14 mouse cellular contexts compared by ENCODE assay signal in the genomic region with DNA sequence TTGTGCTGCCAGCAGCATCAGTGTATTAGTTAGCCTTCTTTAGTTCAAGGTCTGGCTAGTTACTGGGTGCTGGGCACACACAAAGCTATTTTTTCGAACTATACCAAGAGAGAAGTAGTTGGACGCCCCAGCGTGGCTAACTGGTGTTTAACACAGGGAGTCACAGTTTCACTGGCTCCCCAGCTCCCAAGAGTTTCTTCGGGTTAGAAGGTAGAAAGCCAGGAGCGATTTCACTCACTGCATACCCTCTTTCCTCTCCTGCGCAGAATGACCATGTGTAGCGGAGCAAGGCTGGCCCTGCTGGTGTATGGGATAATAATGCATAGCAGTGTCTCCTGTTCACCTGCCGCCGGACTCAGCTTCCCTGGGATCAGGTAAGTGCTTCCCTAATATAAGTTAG. TPM values are rescaled to one million over a fixed set of nuclear protein-coding genes. Genes with fewer than 3 reads are reported as not detected.
DNase-seq lines count a peak whose midpoint lies in the region; ATAC-seq lines count a peak whose summit lies in the region.
"Had no signal": no experiment of that assay in that cellular context is flagged by ENCODE, and none has a peak within 500 bp of the region (broad histone marks: within the 10 kb centered on the region; RNA-seq: fewer than 3 reads in every experiment).

No protein-coding gene starts in this region.

- no peak overlapping the region for H3K4me3 ChIP-seq in heart, embryonic 15.5 days
- no peak overlapping the region for H3K4me3 ChIP-seq in heart, embryonic 11.5 days (ENCODE audit: low read depth, low read length)
- 0 out of 2 replicates have a peak overlapping the region, but pooled peaks have one; percentile 11 for H3K4me3 ChIP-seq in embryonic facial prominence, embryonic 12.5 days
- peak overlapping the region; percentile 37 for H3K4me3 ChIP-seq in hindbrain, embryonic 14.5 days (replicated peaks; ENCODE audit: low read length)
- peak overlapping the region; percentile 46 for H3K4me3 ChIP-seq in midbrain, embryonic 15.5 days
- H3K4me3 ChIP-seq: liver, embryonic 13.5 days had no signal

- WGBS in heart, embryonic 15.5 days = 5% methylated on average over 9 of the region's 9 CpGs
- 3% methylated on average over 9 of the region's 9 CpGs for WGBS in heart, embryonic 11.5 days (ENCODE audit: insufficient replicate concordance)
- 3% methylated on average over 9 of the region's 9 CpGs for whole genome bisulfite sequencing in embryonic facial prominence, embryonic 12.5 days
- 1% methylated on average over 9 of the region's 9 CpGs for WGBS in hindbrain, embryonic 14.5 days
- WGBS in midbrain, embryonic 15.5 days = 4% methylated on average over 9 of the region's 9 CpGs

- no peak overlapping the region for H3K9ac ChIP-seq in heart, embryonic 15.5 days
- no peak overlapping the region for H3K9ac ChIP-seq in heart, embryonic 11.5 days (ENCODE audit: low read depth, low read length)
- H3K9ac ChIP-seq in embryonic facial prominence, embryonic 12.5 days = no peak overlapping the region
- H3K9ac ChIP-seq in hindbrain, embryonic 14.5 days = peak overlapping the region; percentile 61
- H3K9ac ChIP-seq in midbrain, embryonic 15.5 days = peak overlapping the region; percentile 48
- H3K9ac ChIP-seq: heart, embryonic 12.5 days; liver, embryonic 13.5 days had no signal

- no peak overlapping the region for H3K27ac ChIP-seq in heart, embryonic 15.5 days
- H3K27ac ChIP-seq in heart, embryonic 11.5 days (ENCODE audit: low read depth, low read length) = no peak overlapping the region
- H3K27ac ChIP-seq in embryonic facial prominence, embryonic 12.5 days = no peak overlapping the region
- H3K27ac ChIP-seq in hindbrain, embryonic 14.5 days = peak overlapping the region; percentile 80
- H3K27ac ChIP-seq in midbrain, embryonic 15.5 days = peak overlapping the region; percentile 78
- H3K27ac ChIP-seq: liver, embryonic 13.5 days had no signal

- no peaks in the 10 kb centered on the region for H3K36me3 ChIP-seq in heart, embryonic 15.5 days
- no peaks in the 10 kb centered on the region for H3K36me3 ChIP-seq in heart, embryonic 11.5 days (ENCODE audit: control insufficient read depth, insufficient read depth, low read length)
- H3K36me3 ChIP-seq in embryonic facial prominence, embryonic 12.5 days = no peaks in the 10 kb centered on the region
- no peaks in the 10 kb centered on the region for H3K36me3 ChIP-seq in hindbrain, embryonic 14.5 days (replicated peaks; ENCODE audit: control insufficient read depth, insufficient read depth)
- no peaks in the 10 kb centered on the region for H3K36me3 ChIP-seq in midbrain, embryonic 15.5 days (replicated peaks)
- H3K36me3 ChIP-seq: heart, embryonic 12.5 days; liver, embryonic 13.5 days had no signal

- no peak overlapping the region for H3K4me2 ChIP-seq in heart, embryonic 15.5 days
- no peak overlapping the region for H3K4me2 ChIP-seq in heart, embryonic 11.5 days
- H3K4me2 ChIP-seq in embryonic facial prominence, embryonic 12.5 days (replicated peaks) = 0 out of 2 replicates have a peak overlapping the region, but pooled peaks have one; percentile 24
- H3K4me2 ChIP-seq in hindbrain, embryonic 14.5 days (replicated peaks) = peak overlapping the region; percentile 63
- H3K4me2 ChIP-seq in midbrain, embryonic 15.5 days = peak overlapping the region; percentile 75
- H3K4me2 ChIP-seq: liver, embryonic 13.5 days had no signal

- H3K9me3 ChIP-seq in heart, embryonic 15.5 days (replicated peaks) = no peaks in the 10 kb centered on the region
- no peaks in the 10 kb centered on the region for H3K9me3 ChIP-seq in heart, embryonic 11.5 days (replicated peaks; ENCODE audit: control insufficient read depth, low read length)
- H3K9me3 ChIP-seq in embryonic facial prominence, embryonic 12.5 days = no peaks in the 10 kb centered on the region
- no peaks in the 10 kb centered on the region for H3K9me3 ChIP-seq in hindbrain, embryonic 14.5 days (ENCODE audit: control insufficient read depth, low read length)
- H3K9me3 ChIP-seq in midbrain, embryonic 15.5 days = no peaks in the 10 kb centered on the region
- H3K9me3 ChIP-seq: heart, embryonic 12.5 days; liver, embryonic 13.5 days had no signal

- peaks cover 74% of the 10 kb centered on the region for H3K27me3 ChIP-seq in heart, embryonic 15.5 days
- H3K27me3 ChIP-seq in heart, embryonic 11.5 days (ENCODE audit: control insufficient read depth, insufficient read depth, low read length) = peaks cover 61% of the 10 kb centered on the region
- H3K27me3 ChIP-seq in embryonic facial prominence, embryonic 12.5 days = peaks cover 68% of the 10 kb centered on the region
- peaks cover 55% of the 10 kb centered on the region for H3K27me3 ChIP-seq in hindbrain, embryonic 14.5 days (ENCODE audit: control insufficient read depth, insufficient read depth, low read length)
- peaks cover 22% of the 10 kb centered on the region for H3K27me3 ChIP-seq in midbrain, embryonic 15.5 days (replicated peaks)

- DNase-seq in hindbrain, embryonic 14.5 days (ENCODE audit: low spot score) = peak; percentile 31
- no peak for DNase-seq in adrenal gland, postnatal 4 days (ENCODE audit: low spot score in 2 of 2)
- DNase-seq in heart, adult 18-20 months = no peak
- DNase-seq in cerebellum, adult 11 months = no peak
- DNase-seq: adrenal gland, postnatal 36 days; kidney, adult 2 months; layer of hippocampus, adult 9-11 months; liver, embryonic 13.5 days had no signal

- peaks cover 21% of the 10 kb centered on the region for H3K4me1 ChIP-seq in heart, embryonic 15.5 days (replicated peaks)
- peaks cover 11% of the 10 kb centered on the region; the same call in 1 of the 2 replicates for H3K4me1 ChIP-seq in heart, embryonic 11.5 days (ENCODE audit: control insufficient read depth, insufficient read depth, low read length)
- H3K4me1 ChIP-seq in embryonic facial prominence, embryonic 12.5 days = peaks cover 25% of the 10 kb centered on the region
- H3K4me1 ChIP-seq in hindbrain, embryonic 14.5 days (replicated peaks; ENCODE audit: control insufficient read depth, insufficient read depth, low read length) = peaks cover 13% of the 10 kb centered on the region; the same call in 1 of the 2 replicates
- H3K4me1 ChIP-seq in midbrain, embryonic 15.5 days = peaks cover 43% of the 10 kb centered on the region
- H3K4me1 ChIP-seq: liver, embryonic 13.5 days had no signal

- ATAC-seq in heart, embryonic 15.5 days (replicated peaks; ENCODE audit: insufficient number of reproducible peaks, insufficient read depth, low FRiP score, low read depth) = 0 out of 2 replicates have a peak, but pooled peaks have one; percentile 39
- no peak for ATAC-seq in heart, embryonic 11.5 days (replicated peaks; ENCODE audit: insufficient number of reproducible peaks, low FRiP score, low TSS enrichment)
- ATAC-seq in embryonic facial prominence, embryonic 12.5 days (ENCODE audit: insufficient number of reproducible peaks, insufficient read depth, low FRiP score, low TSS enrichment) = no peak
- no peak for ATAC-seq in hindbrain, embryonic 14.5 days (ENCODE audit: low FRiP score)
- ATAC-seq in midbrain, embryonic 15.5 days (replicated peaks) = no peak

RNA-seq across cellular contexts. Expression of a gene that starts 0.9 kb away (rescaled TPM):
- polyA plus RNA-seq in heart, embryonic 15.5 days (2015; fragmentation: Nextera tagmentation; extraction: Ambion mirVana) = 0.28 and 0.33 TPM in 2 replicates
- 0.10 TPM in 2 replicates for polyA plus RNA-seq in heart, embryonic 11.5 days (2014; fragmentation: Nextera tagmentation; extraction: Ambion mirVana)
- 3.3 TPM in 2 replicates for polyA plus RNA-seq in embryonic facial prominence, embryonic 12.5 days (2016; fragmentation: Nextera tagmentation; extraction: Ambion mirVana)
- 27.9 and 38.2 TPM in 2 replicates for polyA plus RNA-seq in hindbrain, embryonic 14.5 days (2014; fragmentation: Nextera tagmentation; extraction: Ambion mirVana)
- polyA plus RNA-seq in midbrain, embryonic 15.5 days (2015; fragmentation: Nextera tagmentation; extraction: Ambion mirVana) = 18.0 and 20.1 TPM in 2 replicates
- total RNA-seq in adrenal gland, postnatal 4 days (2021) = under 1 TPM in 1 of 2 experiments, not detected in 1; 0.25 TPM
- total RNA-seq in heart, adult 18-20 months (2021) = not detected
- total RNA-seq: megakaryocyte, adult 5-6 weeks had no signal
- polyA plus RNA-seq: kidney, adult 2 months had no signal

Comparison
In these comparisons a context has a peak if more than half of its experiments do, and no peak if none do; other contexts are left out.
1. H3K27ac ChIP-seq: peak in hindbrain, embryonic 14.5 days (single experiment) and midbrain, embryonic 15.5 days (single experiment); none in heart, embryonic 15.5 days (single experiment), heart, embryonic 11.5 days (single experiment) and embryonic facial prominence, embryonic 12.5 days (single experiment).
2. H3K4me2 ChIP-seq: peak in embryonic facial prominence, embryonic 12.5 days (single experiment), hindbrain, embryonic 14.5 days (single experiment) and midbrain, embryonic 15.5 days (single experiment); none in heart, embryonic 15.5 days (single experiment) and heart, embryonic 11.5 days (single experiment).
3. H3K4me3 ChIP-seq: peak in embryonic facial prominence, embryonic 12.5 days (single experiment), hindbrain, embryonic 14.5 days (single experiment) and midbrain, embryonic 15.5 days (single experiment); none in heart, embryonic 15.5 days (single experiment) and heart, embryonic 11.5 days (single experiment).
4. H3K9ac ChIP-seq: peak in hindbrain, embryonic 14.5 days (single experiment) and midbrain, embryonic 15.5 days (single experiment); none in heart, embryonic 15.5 days (single experiment), heart, embryonic 11.5 days (single experiment) and embryonic facial prominence, embryonic 12.5 days (single experiment).